Mouse (Mus musculus) layer of hippocampus, postnatal 10 days (tissue): ENCODE data around the gene Hid1. TPM values are rescaled to one million over a fixed set of nuclear protein-coding genes. Genes with fewer than 3 reads are reported as not detected.

Source experiments
- total RNA-seq, 2 experiments: library from RNA; stranded (reverse); gene quantifications; 2 replicates each; pipeline ENCODE4 v1.2.3; 2021

Gene Hid1
- total RNA-seq, 2 experiments from 2014 or later: 78.0 to 79.3 TPM

Other genes with a start within 250 kb of the Hid1 start
- under 1 TPM; 0.27 to 0.50 TPM for gene Cd300lf, start 233.8 kb downstream of the Hid1 start, total RNA-seq
- 10 to 100 TPM; 70.4 to 78.0 TPM for gene Slc9a3r1, start 204.4 kb downstream of the Hid1 start, total RNA-seq
- 10 to 100 TPM; 15.1 to 20.2 TPM for gene Tmem104, start 180.3 kb downstream of the Hid1 start, total RNA-seq
- gene Nat9, start 179.9 kb downstream of the Hid1 start, total RNA-seq: 10 to 100 TPM; 15.8 to 17.6 TPM
- 10 to 100 TPM; 28.6 to 31.9 TPM for gene Grin2c, start 100.5 kb downstream of the Hid1 start, total RNA-seq
- gene Fdxr, start 90.7 kb downstream of the Hid1 start, total RNA-seq: 10 to 100 TPM; 22.5 to 23.0 TPM
- gene Fads6, start 70.1 kb downstream of the Hid1 start, total RNA-seq: 1 to 10 TPM; 7.6 to 8.1 TPM
- gene Otop2, start 60.6 kb downstream of the Hid1 start, total RNA-seq: not detected
- under 1 TPM; 0.14 to 0.16 TPM for gene Ush1g, start 45.7 kb downstream of the Hid1 start, total RNA-seq
- gene Otop3, start 33.0 kb downstream of the Hid1 start, total RNA-seq: under 1 TPM; 0.45 to 0.53 TPM
- 10 to 100 TPM; 18.4 to 19.1 TPM for gene Cdr2l, start 14.2 kb upstream of the Hid1 start, total RNA-seq
- 10 to 100 TPM; 86.3 to 96.3 TPM for gene Mrpl58, start 36.0 kb upstream of the Hid1 start, total RNA-seq
- 100 to 1,000 TPM; 406 to 440 TPM for gene Atp5h, start 52.2 kb upstream of the Hid1 start, total RNA-seq
- gene Kctd2, start 52.4 kb upstream of the Hid1 start, total RNA-seq: 10 to 100 TPM; 57.6 to 66.7 TPM
- under 1 TPM in 1 of 2 experiments, not detected in 1; 0.18 TPM for gene Trim80, start 72.8 kb upstream of the Hid1 start, total RNA-seq
- not detected for gene Slc16a5, start 94.7 kb upstream of the Hid1 start, total RNA-seq
- 10 to 100 TPM; 10.3 to 11.1 TPM for gene Armc7, start 107.9 kb upstream of the Hid1 start, total RNA-seq
- 10 to 100 TPM; 79.9 to 81.3 TPM for gene Nt5c, start 124.1 kb upstream of the Hid1 start, total RNA-seq
- 100 to 1,000 TPM; 315 to 332 TPM for gene Jpt1, start 146.6 kb upstream of the Hid1 start, total RNA-seq
- 100 to 1,000 TPM; 407 to 415 TPM for gene Sumo2, start 168.5 kb upstream of the Hid1 start, total RNA-seq
- gene Nup85, start 196.7 kb upstream of the Hid1 start, total RNA-seq: 10 to 100 TPM; 48.9 to 56.3 TPM
- 10 to 100 TPM; 50.2 to 54.2 TPM for gene Mrps7, start 236.2 kb upstream of the Hid1 start, total RNA-seq
- 10 to 100 TPM; 48.1 to 49.1 TPM for gene Gga3, start 236.3 kb upstream of the Hid1 start, total RNA-seq
- 10 to 100 TPM; 19.4 to 19.7 TPM for gene Mif4gd, start 245.2 kb upstream of the Hid1 start, total RNA-seq